Mouse (Mus musculus) left cerebral cortex, postnatal 25 days (tissue): ENCODE results near the gene Map9. TPM values are rescaled to one million over a fixed set of nuclear protein-coding genes. Genes with fewer than 3 reads are reported as not detected.
A peak's percentile ranks its signal among the peaks of the same experiment; 100 is the strongest.
"Not testable (repeated sequence)": the region's sequence is repeated elsewhere in the genome, so short reads cannot be mapped to it uniquely, and the experiment has no call there.

Experiments
- DNase-seq, 2 experiments: peaks; one replicate each; pipeline ENCODE4 v3.0.0; 2022; ENCODE audit warnings: low spot score in 2 of 2, mixed read lengths in 1 of 2
- intact Hi-C: fragments of 180-260 bp; cut with DNase I; formaldehyde crosslinking; loops from one replicate; pipeline ENCODE4 v1.15.1; 2025
- total RNA-seq, 2 experiments: library from RNA; stranded (reverse); gene quantifications; 2 replicates each; pipeline ENCODE4 v1.2.3; 2021

The Map9 gene
- 10 to 100 TPM; 95.6 to 98.1 TPM for total RNA-seq

DNA sequence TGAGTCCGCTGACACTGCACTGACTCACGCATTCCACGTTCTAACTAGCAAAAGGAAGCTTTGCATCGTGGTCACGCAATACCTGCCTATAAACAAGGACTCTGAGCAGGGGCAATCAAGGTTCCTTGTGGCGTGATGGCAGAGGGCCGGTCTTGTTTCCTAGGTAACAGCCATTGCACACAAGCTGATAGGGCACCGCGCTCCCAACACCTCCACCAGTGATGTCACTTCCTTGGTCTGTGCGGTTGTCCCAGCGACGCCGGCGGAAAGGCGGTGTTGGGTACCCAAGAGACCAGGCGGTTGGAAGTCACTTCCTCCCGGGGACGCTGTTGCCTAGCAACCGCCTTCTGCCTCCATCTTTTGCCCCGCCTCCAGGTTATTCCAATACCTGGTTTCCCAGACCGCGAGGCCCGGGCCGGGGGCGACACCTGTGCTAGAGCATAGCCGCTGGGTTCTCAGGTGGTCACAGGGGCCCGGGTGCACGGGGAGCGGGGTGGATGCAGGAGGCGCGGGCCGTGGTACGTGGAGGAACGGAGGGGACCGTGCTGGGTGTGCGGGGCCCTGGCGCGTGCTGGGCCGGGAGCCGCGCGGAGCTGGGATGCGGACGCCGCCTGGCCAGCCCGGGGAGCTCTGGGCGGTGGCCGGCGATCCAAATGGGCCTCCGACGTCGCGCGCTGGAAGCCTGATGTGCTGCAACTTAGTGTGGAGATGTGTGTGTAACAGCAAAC is at the start of gene Map9:
Gene Map9, plus strand, starts transcription at position 248 of the 728 bp plus-strand sequence.
- intact Hi-C loops, result loop anchor here (5.0 kb wide), 1 partner anchor 694 kb away; no protein-coding TSS in a partner anchor
- DNase-seq, result peak; percentile 99 to 100

DNA sequence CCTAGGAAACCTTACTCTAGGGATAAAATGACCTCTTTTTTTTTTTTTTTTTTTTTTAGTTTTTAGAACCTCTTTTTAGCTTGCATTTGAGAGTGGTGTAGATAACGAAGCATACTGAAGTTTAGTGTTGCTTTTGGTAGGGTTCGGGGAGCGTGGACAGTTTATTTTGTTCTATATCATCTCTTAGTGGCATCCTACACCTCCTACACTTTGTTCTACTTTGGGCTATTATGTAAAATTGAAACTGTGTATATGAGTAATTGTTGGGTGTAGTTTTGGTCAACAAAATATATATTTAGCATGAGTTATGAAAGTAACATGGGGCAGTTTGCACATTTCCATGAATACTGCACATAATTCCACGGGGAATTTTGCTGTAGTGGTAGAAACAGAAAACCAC is 42.1 kb upstream of the Map9 start:
- peak in 1 of 2 experiments; percentile 68 for DNase-seq
- intact Hi-C loops, result no loop called here

DNA sequence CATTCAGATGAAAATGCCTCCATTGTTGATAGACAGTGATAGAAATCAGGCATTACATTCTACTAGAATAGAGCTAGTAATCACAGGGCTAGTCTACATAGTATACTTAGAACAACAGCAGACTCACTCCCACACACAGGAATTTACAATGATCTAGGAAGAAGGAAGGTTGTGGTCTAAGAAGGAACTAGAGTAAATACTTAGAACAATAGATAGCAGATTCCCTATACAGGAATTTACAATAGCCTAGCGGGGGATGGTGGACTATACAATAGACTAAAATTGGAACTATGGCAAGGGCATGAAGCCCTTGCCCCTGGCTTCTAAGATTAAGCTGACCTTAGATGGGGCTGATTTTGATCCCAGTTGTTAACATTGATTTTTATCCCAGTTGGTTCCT is 31.1 kb upstream of the Map9 start:
- intact Hi-C loops, result not testable (repeated sequence)

GRCm38 (mm10) chr3:82332067-82332466 is 25.8 kb upstream of the Map9 start:
- intact Hi-C loops, result loop anchor here (5.0 kb wide), 1 partner anchor 335 kb away; no protein-coding TSS in a partner anchor
- DNase-seq, result no peak

More for the DNA sequence above, 31.1 kb upstream of the Map9 start:
- not testable (repeated sequence) for DNase-seq

- no peak for DNase-seq
- intact Hi-C loops, result loop anchor here (5.0 kb wide), 1 partner anchor 335 kb away; no protein-coding TSS in a partner anchor
Observed at GRCm38 (mm10) chr3:82332536-82332935, 25.3 kb upstream of the Map9 start.

DNA sequence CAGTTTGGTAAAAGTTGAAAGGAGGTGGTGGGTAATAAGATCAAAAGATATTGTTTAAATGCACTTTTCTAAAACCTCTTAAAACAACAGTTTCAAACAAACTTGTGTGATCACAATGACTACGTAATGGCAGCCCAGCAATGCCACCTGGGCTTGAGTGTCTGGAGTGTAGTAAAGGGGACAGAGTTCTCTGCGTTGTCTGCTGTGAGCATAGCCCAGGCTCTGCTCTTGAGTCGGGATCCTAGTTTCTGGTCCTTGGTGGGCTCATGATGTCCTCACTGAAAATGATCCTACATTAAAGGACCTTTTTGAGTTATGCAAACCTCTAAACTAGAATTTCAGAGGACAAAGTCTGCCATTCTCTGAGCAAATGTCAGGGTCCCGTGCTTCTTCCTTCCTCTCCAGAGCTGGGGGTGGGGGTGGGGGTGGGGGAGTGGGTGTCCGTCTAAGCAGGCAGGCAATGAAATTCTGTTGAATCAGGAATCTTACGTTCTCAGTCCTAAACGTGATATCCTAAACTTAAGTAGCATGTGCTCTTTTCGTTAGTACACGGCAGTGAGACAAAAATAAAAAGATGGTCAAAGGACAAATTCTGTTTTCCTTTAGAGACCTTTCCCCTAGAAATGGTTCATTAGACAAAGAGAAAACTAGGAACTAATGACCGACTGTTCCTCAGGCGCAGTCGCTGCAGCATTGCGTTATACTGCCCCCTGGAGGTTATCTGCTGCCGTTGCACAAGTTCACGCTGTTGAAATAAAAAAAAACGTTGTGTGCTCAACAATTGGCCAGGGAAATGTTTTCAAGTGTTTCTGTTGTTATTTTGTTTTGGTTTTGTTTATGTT is 24.5 kb upstream of the Map9 start:
- intact Hi-C loops, result loop anchor here (1.0 to 5.0 kb wide), 2 partner anchors 286 to 336 kb away; no protein-coding TSS in a partner anchor
- peak; percentile 57 to 69 for DNase-seq

GRCm38 (mm10) chr3:82340111-82340510 is 17.7 kb upstream of the Map9 start:
- DNase-seq, result no peak
- intact Hi-C loops, result no loop called here

DNA sequence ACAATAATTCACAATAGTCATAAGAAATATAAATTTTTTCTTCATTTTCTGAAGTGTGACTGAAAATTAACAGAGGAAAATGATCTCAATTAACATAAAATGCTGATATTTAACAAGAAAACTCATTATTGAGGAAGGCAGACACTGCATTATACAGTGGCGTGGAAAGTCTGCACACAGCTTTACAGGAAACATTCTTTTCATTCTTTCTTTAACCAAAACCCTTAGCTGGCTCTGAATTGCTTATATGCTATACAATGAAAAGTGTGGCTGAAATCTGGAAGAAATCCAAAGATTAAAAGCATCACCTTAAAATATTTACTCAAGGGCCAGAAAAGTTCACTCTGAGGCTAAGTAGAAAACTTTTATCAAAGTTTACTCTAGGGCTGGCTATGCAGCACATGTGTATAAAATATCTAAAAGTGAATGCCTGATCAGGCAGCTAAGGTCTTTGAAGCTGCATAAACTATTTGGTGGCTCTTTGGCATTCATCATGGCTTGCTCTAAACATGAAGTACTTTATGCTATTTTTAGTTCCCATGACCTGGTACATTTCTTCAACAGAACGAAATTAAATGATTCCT is 9.5 kb upstream of the Map9 start:
- intact Hi-C loops, result loop anchor here (5.0 kb wide), 1 partner anchor 416 kb away; the partner anchor contains the start of gene Ctso
- no peak for DNase-seq

- intact Hi-C loops, result loop anchor here (5.0 kb wide), 2 partner anchors 303 to 353 kb away; no protein-coding TSS in a partner anchor
- no peak for DNase-seq
Observed at GRCm38 (mm10) chr3:82350321-82350720, 7.5 kb upstream of the Map9 start.

- intact Hi-C loops, result loop anchor here (5.0 kb wide), 1 partner anchor 695 kb away; no protein-coding TSS in a partner anchor
- DNase-seq, result no peak
Observed at GRCm38 (mm10) chr3:82357340-82357739, 504 bp upstream of the Map9 start.

DNA sequence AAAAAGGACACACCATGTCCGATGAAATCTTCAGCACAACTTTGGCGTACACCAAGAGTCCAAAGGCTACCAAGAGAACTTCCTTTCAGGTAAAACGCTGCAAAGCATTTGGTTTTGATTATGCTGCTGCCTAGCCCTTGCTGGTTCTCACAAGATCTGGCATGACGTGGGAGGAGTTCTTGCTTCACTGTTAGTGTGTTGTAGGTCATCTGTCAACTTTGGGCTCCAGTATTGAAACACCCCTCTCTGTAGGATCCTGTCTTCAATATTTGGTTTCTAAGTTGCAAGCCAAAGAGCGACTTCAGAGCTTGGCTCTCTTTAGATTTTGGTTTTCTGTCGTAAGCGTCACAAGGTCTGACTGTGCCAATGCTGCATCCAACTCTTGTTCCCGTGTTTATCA is 1.2 kb downstream of the Map9 start:
- intact Hi-C loops, result loop anchor here (5.0 kb wide), 1 partner anchor 693 kb away; no protein-coding TSS in a partner anchor

GRCm38 (mm10) chr3:82362452-82362851 is 4.6 kb downstream of the Map9 start:
- no peak for DNase-seq
- intact Hi-C loops, result no loop called here

More for the DNA sequence above, 1.2 kb downstream of the Map9 start:
- DNase-seq, result no peak

- intact Hi-C loops, result loop anchor here (2.0 kb wide), 1 partner anchor 492 kb away; no protein-coding TSS in a partner anchor
- peak; percentile 59 to 89 for DNase-seq
Observed at GRCm38 (mm10) chr3:82364505-82364904, 6.7 kb downstream of the Map9 start.

- DNase-seq, result peak in 1 of 2 experiments; percentile 43
- intact Hi-C loops, result loop anchor here (2.0 kb wide), 1 partner anchor 492 kb away; no protein-coding TSS in a partner anchor
Observed at GRCm38 (mm10) chr3:82364988-82365387, 7.1 kb downstream of the Map9 start.

- DNase-seq, result peak; percentile 54 to 88
- intact Hi-C loops, result no loop called here
Observed at GRCm38 (mm10) chr3:82369063-82369860, 11.4 kb downstream of the Map9 start.

- DNase-seq, result no peak
- intact Hi-C loops, result no loop called here
Observed at GRCm38 (mm10) chr3:82370439-82371011, 12.7 kb downstream of the Map9 start.

GRCm38 (mm10) chr3:82376965-82377364 is 19.1 kb downstream of the Map9 start:
- no peak for DNase-seq
- intact Hi-C loops, result no loop called here

DNA sequence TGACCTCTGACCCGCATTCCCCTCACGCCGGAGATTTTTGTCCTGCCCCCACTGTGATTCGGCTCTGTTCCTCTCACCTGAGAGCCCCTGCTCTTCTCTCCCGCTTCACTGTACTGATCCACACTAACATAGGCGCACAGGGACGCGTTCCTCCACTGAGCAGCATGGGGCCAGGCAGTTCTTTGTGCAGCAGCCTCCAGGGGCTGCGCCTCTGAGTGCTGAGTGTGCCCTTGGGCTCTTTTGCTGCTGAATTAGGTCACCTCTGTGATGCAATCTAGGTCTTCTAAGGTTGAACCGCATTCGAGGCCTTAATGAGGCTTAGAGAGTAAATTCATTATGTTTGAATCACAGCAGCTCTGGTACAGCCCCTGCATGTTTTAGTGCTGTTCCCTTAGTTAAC is 24.5 kb downstream of the Map9 start:
- no peak for DNase-seq
- intact Hi-C loops, result no loop called here
